7 mouse cellular contexts compared by ENCODE assay signal in the genomic region with DNA sequence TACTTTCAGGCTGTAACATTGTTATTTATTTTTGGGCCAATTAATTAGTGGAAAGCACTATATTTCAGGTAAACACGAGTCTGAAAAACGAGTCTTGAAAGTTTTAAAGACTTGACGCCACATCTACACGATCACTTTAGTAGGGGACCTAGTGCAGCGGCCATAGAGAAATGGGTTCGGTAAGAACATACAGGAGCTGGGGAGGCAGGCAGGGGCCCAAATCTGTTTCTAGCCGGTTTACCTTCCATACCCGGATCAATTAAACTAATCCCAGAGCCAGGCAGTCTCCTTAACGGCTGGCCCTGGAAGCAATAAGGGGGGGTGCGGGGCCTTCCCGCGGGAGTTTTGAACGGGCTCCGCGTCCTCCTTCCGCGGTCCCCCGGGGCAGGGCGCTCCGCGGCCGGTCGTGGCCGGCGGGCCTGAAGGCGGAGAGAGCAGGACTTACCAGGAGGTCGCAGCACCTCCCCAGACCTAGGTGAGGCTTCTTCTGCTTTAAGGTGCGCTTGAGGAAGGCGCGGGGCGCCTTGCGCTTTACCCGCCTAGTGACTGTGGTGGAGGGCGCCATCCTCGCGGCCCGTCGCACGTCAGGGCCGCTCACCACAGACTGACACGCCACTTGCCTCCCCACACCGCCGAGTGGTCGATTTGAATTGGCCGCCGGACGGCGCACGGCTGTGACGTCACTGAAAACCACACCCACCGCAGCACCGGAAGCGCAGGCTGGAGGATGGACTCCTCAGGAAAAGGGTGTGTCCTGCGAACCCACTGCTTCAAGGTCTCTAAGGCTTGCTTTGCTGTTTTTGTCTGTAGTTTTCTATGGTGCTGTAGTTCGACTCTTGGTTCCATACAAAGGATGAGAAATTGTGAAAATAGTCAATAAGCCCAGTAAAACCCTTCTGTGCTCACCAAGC. TPM values are rescaled to one million over a fixed set of nuclear protein-coding genes. Genes with fewer than 3 reads are reported as not detected.
DNase-seq lines count a peak whose midpoint lies in the region; ATAC-seq lines count a peak whose summit lies in the region.

A gene (minus strand): TSS at position 645 of the 911 bp plus-strand sequence.

- ATAC-seq in intestine, embryonic 15.5 days = peak; percentile 100

- intact Hi-C loops in gastrocnemius, postnatal 36 days (cut with DNase I) = no loop called here
- intact Hi-C loops in left cerebral cortex, postnatal 25 days (cut with DNase I) = loop anchor here (1.0 to 10.0 kb wide), 2 partner anchors 219 to 665 kb away; a partner anchor contains a TSS

- H3K9me3 ChIP-seq in intestine, embryonic 15.5 days = no peaks in the 10 kb centered on the region
- H3K9me3 ChIP-seq in midbrain, embryonic 10.5 days (replicated peaks) = no peaks in the 10 kb centered on the region

- H3K4me2 ChIP-seq in intestine, embryonic 15.5 days (replicated peaks) = peak within 1 kb of the TSS; percentile 76

- H3K27ac ChIP-seq in intestine, embryonic 15.5 days = peak within 1 kb of the TSS; percentile 58
- peak within 1 kb of the TSS; percentile 93 for H3K27ac ChIP-seq in midbrain, embryonic 10.5 days (replicated peaks)

- H3K4me3 ChIP-seq in intestine, embryonic 15.5 days (replicated peaks) = peak within 1 kb of the TSS; percentile 70
- H3K4me3 ChIP-seq in midbrain, embryonic 10.5 days = peak within 1 kb of the TSS; percentile 92

- H3K9ac ChIP-seq in intestine, embryonic 15.5 days = peak within 1 kb of the TSS; percentile 86

- no peaks in the 10 kb centered on the region for H3K36me3 ChIP-seq in intestine, embryonic 15.5 days
- H3K36me3 ChIP-seq in midbrain, embryonic 10.5 days = peaks cover 17% of the 10 kb centered on the region

- H3K4me1 ChIP-seq in intestine, embryonic 15.5 days (replicated peaks) = 0 out of 2 replicates have a peak, but pooled peaks cover 5% of the 10 kb centered on the region
- H3K4me1 ChIP-seq in midbrain, embryonic 10.5 days = peaks cover 12% of the 10 kb centered on the region

- H3K27me3 ChIP-seq in intestine, embryonic 15.5 days (replicated peaks) = no peaks in the 10 kb centered on the region
- no peaks in the 10 kb centered on the region for H3K27me3 ChIP-seq in midbrain, embryonic 10.5 days (ENCODE audit: low read depth, poor library complexity, severe bottlenecking)

- peak; percentile 81 to 83 for DNase-seq in adrenal gland, adult 18-20 months (ENCODE audit: low spot score in 2 of 2)
- DNase-seq in embryo, embryonic 11 days = peak; percentile 94
- DNase-seq in gastrocnemius, postnatal 36 days = peak; percentile 66 to 78
- peak; percentile 85 to 89 for DNase-seq in left cerebral cortex, postnatal 25 days (ENCODE audit: low spot score in 2 of 2)
- DNase-seq in midbrain, embryonic 10.5 days (ENCODE audit: low spot score) = peak; percentile 96
- peak; percentile 89 for DNase-seq in right cerebral cortex, postnatal 4 days

- under 1% methylated on average over 55 of the region's 55 CpGs for WGBS in intestine, embryonic 15.5 days
- WGBS in midbrain, embryonic 10.5 days = 1% methylated on average over 55 of the region's 55 CpGs

RNA-seq across cellular contexts. Expression of the gene that starts here (rescaled TPM):
- 1 to 10 TPM in 1 of 2 experiments, under 1 TPM in 1; 0.93 to 1.3 TPM for total RNA-seq in adrenal gland, adult 18-20 months (2021)
- under 1 TPM; 0.54 to 0.74 TPM for total RNA-seq in gastrocnemius, postnatal 36 days (2021)
- polyA plus RNA-seq in intestine, embryonic 15.5 days (2015; fragmentation: Nextera tagmentation; extraction: Ambion mirVana) = 42.6 and 46.0 TPM in 2 replicates
- 1 to 10 TPM; 2.1 to 3.1 TPM for total RNA-seq in left cerebral cortex, postnatal 25 days (2021)
- polyA plus RNA-seq in midbrain, embryonic 10.5 days (2016; fragmentation: Nextera tagmentation; extraction: Ambion mirVana) = 66.6 and 85.4 TPM in 2 replicates

Comparison
In these comparisons a context has a peak if more than half of its experiments do, and no peak if none do; other contexts are left out.
1. Peak in every context shown above with its lines: DNase-seq, ATAC-seq, H3K4me3 ChIP-seq and H3K27ac ChIP-seq.
2. Peak in DNase-seq in gastrocnemius, postnatal 36 days; RNA of the gene not detected or under 1 TPM.